Mouse (Mus musculus): ENCODE measurements around the gene Itpr1.

- TF ChIP-seq CTCF (IDR thresholded peaks at IDR 0.05; ENCODE audit: insufficient read depth, low read length): no peak
- TF ChIP-seq POLR2A (IDR thresholded peaks at IDR 0.05; ENCODE audit: borderline replicate concordance, extremely low read depth, low read depth, low read length): no peak
Measured at GRCm38 (mm10) chr6:108185685-108186009, 27.2 kb upstream of the Itpr1 start.

Measured in lung, adult 2 months (tissue).